Mouse (Mus musculus): Measurements from ENCODE around the gene Angpt4.

Angpt4 gene

GRCm38 (mm10) chr2:151914120-151914519 lies 3.1 kb downstream of the Angpt4 start:
- DNase-seq (ENCODE audit: low read depth, low spot score): no peak

- DNase-seq (ENCODE audit: low read depth, low spot score): no peak
These were observed 4.1 kb downstream of the Angpt4 start for GRCm38 (mm10) chr2:151915111-151915510.

GRCm38 (mm10) chr2:151916061-151916831 lies 5.2 kb downstream of the Angpt4 start:
- DNase-seq (ENCODE audit: low read depth, low spot score): no peak

GRCm38 (mm10) chr2:151919140-151919539 lies 8.1 kb downstream of the Angpt4 start:
- DNase-seq (ENCODE audit: low read depth, low spot score): no peak

- DNase-seq (ENCODE audit: low read depth, low spot score): no peak
These were observed 10.1 kb downstream of the Angpt4 start for GRCm38 (mm10) chr2:151921068-151921467.

- peak; percentile 21 for DNase-seq (ENCODE audit: low read depth, low spot score)
These were observed 10.6 kb downstream of the Angpt4 start for GRCm38 (mm10) chr2:151921596-151921995.

- no peak for DNase-seq (ENCODE audit: low read depth, low spot score)
These were observed 13.3 kb downstream of the Angpt4 start for GRCm38 (mm10) chr2:151924276-151924675.

- DNase-seq (ENCODE audit: low read depth, low spot score): no peak
These were observed 14.7 kb downstream of the Angpt4 start for GRCm38 (mm10) chr2:151925715-151926114.

GRCm38 (mm10) chr2:151927103-151927502 lies 16.1 kb downstream of the Angpt4 start:
- DNase-seq (ENCODE audit: low read depth, low spot score): no peak

GRCm38 (mm10) chr2:151930389-151931074 lies 19.5 kb downstream of the Angpt4 start:
- peak; percentile 78 for DNase-seq (ENCODE audit: low read depth, low spot score)

- no peak for DNase-seq (ENCODE audit: low read depth, low spot score)
These were observed 26.9 kb downstream of the Angpt4 start for GRCm38 (mm10) chr2:151937893-151938292.

- no peak for DNase-seq (ENCODE audit: low read depth, low spot score)
These were observed 27.8 kb downstream of the Angpt4 start for GRCm38 (mm10) chr2:151938780-151939200.

- no peak for DNase-seq (ENCODE audit: low read depth, low spot score)
These were observed 28.8 kb downstream of the Angpt4 start for GRCm38 (mm10) chr2:151939651-151940420.

- DNase-seq (ENCODE audit: low read depth, low spot score): peak; percentile 36
These were observed 30.3 kb downstream of the Angpt4 start for GRCm38 (mm10) chr2:151941269-151941668.

- DNase-seq (ENCODE audit: low read depth, low spot score): no peak
These were observed 33.1 kb downstream of the Angpt4 start for GRCm38 (mm10) chr2:151944106-151944505.

GRCm38 (mm10) chr2:151947617-151948016 lies 36.6 kb downstream of the Angpt4 start:
- no peak for DNase-seq (ENCODE audit: low read depth, low spot score)

- no peak for DNase-seq (ENCODE audit: low read depth, low spot score)
These were observed 37.3 kb downstream of the Angpt4 start for GRCm38 (mm10) chr2:151948311-151948710.

- no peak for DNase-seq (ENCODE audit: low read depth, low spot score)
These were observed 38.2 kb downstream of the Angpt4 start for GRCm38 (mm10) chr2:151949082-151949774.

- DNase-seq (ENCODE audit: low read depth, low spot score): no peak
These were observed 42.7 kb downstream of the Angpt4 start for GRCm38 (mm10) chr2:151953665-151954064.

GRCm38 (mm10) chr2:151956500-151957137 lies 45.6 kb downstream of the Angpt4 start:
- DNase-seq (ENCODE audit: low read depth, low spot score): no peak

GRCm38 (mm10) chr2:151959274-151959673 lies 48.3 kb downstream of the Angpt4 start:
- no peak for DNase-seq (ENCODE audit: low read depth, low spot score)
